Mouse (Mus musculus) right cerebral cortex, postnatal 14 days (tissue): Measurements from ENCODE around the gene Ttn.
A peak's percentile ranks its signal among the peaks of the same experiment; 100 is the strongest.

Source experiments
- DNase-seq: peaks from one replicate; pipeline ENCODE4 v3.0.0; 2022

Gene Ttn

DNA sequence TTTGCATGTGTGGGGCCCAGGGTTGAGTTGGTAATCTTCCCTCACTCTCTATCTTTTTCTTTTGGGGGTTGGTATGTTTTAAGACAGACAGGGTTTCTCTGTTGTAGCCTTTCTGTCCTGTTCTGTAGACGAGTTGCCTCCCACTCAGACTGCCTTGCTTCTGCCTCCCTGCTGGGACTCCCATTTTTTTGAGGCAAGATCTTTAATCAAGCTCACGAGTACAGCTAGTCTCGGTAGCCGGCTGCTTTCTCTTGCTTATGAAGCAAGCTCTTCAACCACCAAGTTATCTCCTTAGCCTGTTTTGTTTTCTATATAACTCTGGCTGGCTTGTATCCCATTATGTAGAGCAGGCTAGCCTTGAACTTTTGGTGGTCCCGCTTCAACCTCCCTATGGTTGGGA, 288.6 kb downstream of the Ttn start:
- no peak for DNase-seq

DNA sequence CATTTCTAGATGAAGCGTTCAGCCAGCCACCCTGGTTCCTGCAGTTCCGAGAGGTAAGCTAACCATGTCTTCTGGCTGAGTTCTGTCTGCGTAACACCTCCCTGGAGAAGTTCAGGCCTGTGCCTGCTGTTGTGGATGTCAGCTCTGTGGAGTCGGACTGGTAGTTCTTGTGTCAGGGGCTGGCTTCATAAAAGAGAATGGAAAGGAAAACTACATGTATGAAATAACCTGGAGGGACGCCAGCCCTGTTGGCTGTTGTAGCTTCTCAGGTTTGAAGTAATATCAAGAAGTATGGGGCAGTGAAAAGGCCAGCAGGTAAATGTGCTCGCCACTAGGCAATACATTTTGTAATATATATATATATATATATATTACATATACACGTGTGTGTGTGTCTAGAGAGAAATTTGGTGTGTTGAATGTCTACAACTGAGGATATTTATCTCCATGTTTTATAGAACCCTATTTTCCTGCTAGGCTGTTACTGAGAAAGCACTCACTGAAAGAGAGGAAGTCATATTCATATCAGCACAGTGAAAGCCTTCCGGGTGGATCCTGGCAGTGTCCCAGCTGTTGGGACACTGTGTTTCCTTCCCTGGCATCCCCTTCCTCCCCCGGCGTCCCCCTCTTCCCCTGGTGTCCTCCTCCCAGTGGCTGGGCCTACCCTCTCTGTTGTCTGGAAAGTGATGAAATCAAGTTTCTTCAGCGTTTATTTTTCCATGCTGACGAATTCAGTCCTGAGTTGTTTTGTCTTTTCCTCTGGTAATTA, 291.7 kb downstream of the Ttn start:
- no peak for DNase-seq

DNA sequence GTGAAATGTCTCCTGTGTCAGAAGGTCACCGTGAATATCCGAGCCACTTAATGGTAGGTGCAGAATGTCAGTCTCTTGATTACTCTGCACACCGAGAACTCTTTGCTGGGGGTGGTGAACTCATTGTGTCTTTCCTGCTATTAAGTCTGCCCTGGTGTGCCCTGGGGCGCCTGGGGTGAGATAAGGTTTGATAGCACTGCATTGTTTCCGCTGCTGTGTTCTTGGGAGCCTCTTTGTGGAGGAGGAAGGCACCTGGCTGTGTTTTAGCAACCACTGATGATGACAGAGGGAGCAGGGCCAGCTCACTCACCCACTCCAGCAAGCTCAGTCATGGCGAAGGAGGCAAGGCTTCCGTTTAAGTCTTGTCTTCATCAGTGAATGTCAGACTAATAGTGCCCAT, 294.2 kb downstream of the Ttn start:
- no peak for DNase-seq

DNA sequence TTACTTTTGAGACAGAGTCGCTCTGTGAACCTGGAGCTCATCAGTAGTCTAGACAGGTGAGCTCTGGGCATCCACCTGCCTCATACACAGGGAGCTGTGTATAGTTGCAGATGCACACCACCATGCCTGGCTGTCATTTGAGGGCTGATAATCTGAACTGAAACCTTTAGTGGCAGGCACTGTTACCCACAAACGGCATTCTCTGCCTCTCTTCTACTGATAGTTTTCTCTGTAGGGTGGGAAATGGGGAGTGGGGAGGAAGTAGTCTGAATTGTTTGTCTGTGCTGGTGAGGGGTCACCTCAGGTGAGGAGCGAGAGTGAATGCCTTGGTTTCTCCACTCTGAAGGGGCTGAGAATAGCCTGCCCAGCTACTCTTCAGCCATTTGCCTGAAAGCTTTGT, 294.7 kb downstream of the Ttn start:
- DNase-seq = no peak

- no peak for DNase-seq
These were observed 295.4 kb downstream of the Ttn start for GRCm38 (mm10) chr2:76686986-76687385.

DNA sequence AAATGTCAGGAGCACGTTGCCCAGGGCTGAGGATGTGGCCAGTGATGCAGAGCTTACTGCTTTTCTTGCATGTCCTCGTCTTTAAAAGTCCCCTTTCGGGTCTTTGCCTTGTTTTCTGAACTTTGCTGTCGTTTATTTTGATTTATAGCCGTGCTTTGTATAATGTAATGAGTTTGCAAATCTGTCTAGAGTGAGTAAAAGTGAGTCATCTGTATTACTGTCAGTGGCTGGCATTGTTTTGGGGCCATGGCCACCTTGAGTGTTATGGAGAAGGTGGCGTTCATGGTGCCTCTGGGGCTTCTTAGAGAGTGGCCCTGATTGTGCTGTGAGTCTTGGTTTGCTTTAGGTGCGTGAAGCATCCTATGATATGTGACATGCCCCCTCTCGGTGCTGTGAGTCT, 300.0 kb downstream of the Ttn start:
- no peak for DNase-seq

- DNase-seq = no peak
These were observed 305.7 kb downstream of the Ttn start for GRCm38 (mm10) chr2:76676401-76677226.

DNA sequence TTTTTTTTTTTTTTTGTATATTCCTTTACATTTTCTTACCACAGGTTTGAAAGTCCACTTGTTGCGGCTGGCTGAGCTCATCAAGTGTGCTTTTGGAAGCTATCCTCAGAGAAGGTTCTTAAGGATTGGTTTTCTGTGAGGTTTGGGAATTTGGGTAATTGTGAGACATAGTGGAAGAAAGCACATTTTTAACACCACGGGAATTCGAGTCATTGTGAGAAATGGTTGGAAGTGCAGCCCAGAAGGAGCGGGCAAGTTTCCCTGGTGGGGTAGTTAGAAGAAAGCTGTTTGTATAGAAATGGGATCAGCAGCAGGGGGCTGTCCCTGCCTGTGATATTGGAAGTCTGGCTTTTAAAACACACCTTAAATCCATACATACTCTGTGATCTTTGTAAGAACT, 306.4 kb downstream of the Ttn start:
- no peak for DNase-seq

GRCm38 (mm10) chr2:76675451-76675850, 306.9 kb downstream of the Ttn start:
- DNase-seq = peak; percentile 24

GRCm38 (mm10) chr2:76674725-76675427, 307.5 kb downstream of the Ttn start, which contains the start of gene Plekha3:
Gene Plekha3 (plus strand): TSS chr2:76675281.
- DNase-seq = peak; percentile 81

GRCm38 (mm10) chr2:76673472-76674081, 308.8 kb downstream of the Ttn start:
- DNase-seq = peak; percentile 21

- peak; percentile 82 for DNase-seq
These were observed 309.4 kb downstream of the Ttn start, which contains the start of gene Fkbp7 for GRCm38 (mm10) chr2:76672966-76673392. Gene Fkbp7 (minus strand): TSS chr2:76673116.

GRCm38 (mm10) chr2:76672134-76672745, 310.1 kb downstream of the Ttn start:
- DNase-seq = no peak

- DNase-seq = no peak
These were observed 310.7 kb downstream of the Ttn start for GRCm38 (mm10) chr2:76671641-76672040.

DNA sequence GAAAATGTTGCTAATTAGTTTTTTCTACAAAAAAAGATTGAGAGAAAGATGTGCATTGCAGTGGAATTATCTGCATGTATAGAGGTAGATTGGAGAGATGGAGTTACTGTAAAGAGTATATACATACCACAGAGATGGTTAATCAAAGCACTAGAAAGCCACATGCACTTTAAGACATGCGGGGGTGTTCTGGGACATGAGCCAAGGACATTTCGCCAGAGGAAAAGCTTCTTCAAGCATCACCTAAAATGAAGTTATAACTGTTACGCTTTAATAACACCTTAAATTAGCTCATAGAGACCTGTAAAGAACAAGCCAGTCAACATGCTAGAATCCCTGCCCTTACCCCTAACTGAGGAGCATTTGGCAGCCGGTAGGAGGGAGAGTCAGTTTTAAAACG, 315.1 kb downstream of the Ttn start:
- no peak for DNase-seq

DNA sequence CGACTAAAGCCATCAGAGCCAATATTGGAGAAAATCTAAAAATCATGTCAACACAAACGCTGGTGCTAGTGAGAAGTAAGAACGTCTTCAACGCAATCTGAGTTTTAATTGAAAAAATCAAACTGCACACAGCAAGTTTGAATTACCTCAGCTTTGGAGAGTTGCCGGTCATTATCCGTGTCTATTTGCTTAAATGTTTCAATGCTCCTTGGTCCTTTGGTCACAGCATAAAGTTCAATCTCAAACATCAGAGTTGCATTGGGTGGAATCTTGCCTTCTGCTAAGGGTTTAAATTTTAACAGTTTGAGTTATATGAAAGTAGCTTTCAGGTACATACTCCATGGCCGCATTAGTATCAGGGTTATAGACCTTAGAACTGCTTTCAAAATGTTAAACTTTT, 316.8 kb downstream of the Ttn start:
- DNase-seq = no peak

- DNase-seq = no peak
These were observed 322.9 kb downstream of the Ttn start for GRCm38 (mm10) chr2:76659419-76659818.

DNA sequence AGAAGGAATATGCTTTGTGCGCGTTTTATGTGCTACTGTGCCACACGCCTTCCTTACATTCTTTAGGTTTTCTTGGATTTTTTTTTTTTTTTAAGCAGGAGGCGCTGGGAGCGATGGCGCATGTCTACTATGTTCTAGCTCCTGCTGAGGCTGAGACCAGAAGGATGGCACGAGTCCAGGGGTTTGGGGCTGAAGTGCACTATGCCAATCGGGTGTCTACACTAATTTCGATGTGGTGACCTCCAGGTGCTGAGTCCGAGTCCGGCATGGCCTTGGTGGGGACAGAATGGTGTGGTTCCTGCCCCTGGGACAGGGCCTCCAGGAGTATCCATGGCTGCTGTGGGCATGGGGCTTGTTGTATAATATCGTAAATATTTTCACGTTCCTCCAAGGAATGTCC, 323.8 kb downstream of the Ttn start:
- no peak for DNase-seq

- DNase-seq = no peak
These were observed 326.4 kb downstream of the Ttn start for GRCm38 (mm10) chr2:76655982-76656381.

- DNase-seq = no peak
These were observed 326.9 kb downstream of the Ttn start for GRCm38 (mm10) chr2:76655444-76655843.

GRCm38 (mm10) chr2:76654646-76655045, 327.7 kb downstream of the Ttn start:
- DNase-seq = no peak
